Mouse (Mus musculus): ENCODE measurements around the gene Kdsr. TPM values are rescaled to one million over a fixed set of nuclear protein-coding genes. Genes with fewer than 3 reads are reported as not detected.

Kdsr gene
- total and polyA plus RNA-seq, 3 experiments = 15.1 to 20.3 TPM; not detected in 1

DNA sequence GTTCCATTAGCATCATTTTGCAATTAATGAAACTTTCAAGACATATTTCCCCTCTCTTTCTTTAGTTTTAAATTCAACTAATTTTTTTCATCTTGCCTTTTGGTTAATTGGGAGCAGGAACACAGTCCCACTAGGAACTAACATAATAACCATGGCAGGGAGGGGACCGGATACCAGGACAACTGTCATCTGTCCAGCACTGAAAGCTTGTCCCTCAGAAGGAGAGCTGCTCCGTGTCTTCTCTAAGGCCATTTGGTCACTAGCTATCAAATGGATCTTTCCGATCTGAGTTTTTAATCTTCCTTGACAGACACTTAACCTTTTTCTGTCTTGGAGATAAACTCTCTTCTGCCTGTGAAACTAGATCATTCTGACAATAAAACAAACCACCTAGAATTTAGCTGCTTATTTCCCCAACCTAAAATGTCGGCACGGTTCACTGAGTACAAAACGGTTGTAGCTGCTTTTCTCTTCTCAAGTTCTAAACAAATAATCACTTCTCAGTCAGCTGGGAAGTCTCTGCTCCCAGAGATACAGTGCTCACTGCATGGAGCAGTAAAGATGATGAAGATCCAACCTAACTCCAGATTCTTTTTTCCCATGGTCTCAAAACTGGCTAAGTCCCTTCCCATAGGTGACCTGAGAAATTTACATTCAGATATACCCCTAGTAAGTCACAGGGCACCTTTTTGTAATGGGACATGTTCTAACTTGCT lies 79.6 kb downstream of the Kdsr start:
- Histone ChIP-seq H3K36me3 (ENCODE audit: control insufficient read depth in 1 of 2, insufficient read depth in 2 of 2, low read length in 2 of 2) (peaks cover 0 to 5% of the 10 kb centered on the region in 2 experiments; a peak in 1 of 4 replicates), H3K4me1 (ENCODE audit: control insufficient read depth in 1 of 2, insufficient read depth in 2 of 2, low read length in 2 of 2) (peaks cover 0 to 6% of the 10 kb centered on the region in 2 experiments; a peak in 1 of 4 replicates), H3K9me3 (replicated peaks; ENCODE audit: insufficient read depth, low read length) (no peaks in the 10 kb centered on the region), H3K27ac (ENCODE audit: control insufficient read depth, low read depth, low read length) (no peak overlapping the region), H3K79me2 (ENCODE audit: control insufficient read depth, insufficient read depth, low read length, poor library complexity) (peaks cover 40% of the 10 kb centered on the region), H3K4me3 (ENCODE audit: control insufficient read depth in 1 of 2, insufficient read depth in 1 of 2, low read depth in 2 of 2, low read length in 2 of 2) (no peak overlapping the region), H3K9ac (ENCODE audit: control insufficient read depth, low read depth, low read length, poor library complexity, severe bottlenecking) (no peak overlapping the region), H3K27me3 (ENCODE audit: control insufficient read depth in 1 of 2, insufficient read depth in 2 of 2, low read length in 2 of 2) (no peaks in the 10 kb centered on the region)
- no peak for DNase-seq (ENCODE audit: low read depth, low spot score)
- TF ChIP-seq UBTF (IDR thresholded peaks at IDR 0.05; ENCODE audit: borderline replicate concordance, insufficient read depth, low read depth, low read length) (no peak), USF1 (IDR thresholded peaks at IDR 0.05; ENCODE audit: low read depth, low read length) (no peak), E2F4 (IDR thresholded peaks at IDR 0.05; ENCODE audit: borderline replicate concordance, low read depth, low read length) (no peak), SIN3A (IDR thresholded peaks at IDR 0.05; ENCODE audit: low read length) (no peak), CTCF (IDR thresholded peaks at IDR 0.05 in 2 of 3, conservative IDR thresholded peaks at IDR 0.05 in 1 of 3; ENCODE audit: control insufficient read depth in 1 of 3, insufficient read depth in 1 of 3, low read depth in 2 of 3, low read length in 3 of 3, poor library complexity in 1 of 3, severe bottlenecking in 1 of 3) (no peak), MAZ (IDR thresholded peaks at IDR 0.05; ENCODE audit: low read depth, low read length) (no peak), ETS1 (IDR thresholded peaks at IDR 0.05; ENCODE audit: low read depth, low read length) (no peak), ZMIZ1 (IDR thresholded peaks at IDR 0.05; ENCODE audit: low read depth, low read length) (no peak), NELFE (IDR thresholded peaks at IDR 0.05; ENCODE audit: low read depth, low read length) (no peak), MAFK (IDR thresholded peaks at IDR 0.05; ENCODE audit: borderline replicate concordance, low read depth, low read length) (no peak), TAL1 (IDR thresholded peaks at IDR 0.05; ENCODE audit: low read length) (no peak), KAT2A (conservative IDR thresholded peaks at IDR 0.05; ENCODE audit: low read depth, low read length) (no peak), TCF12 (IDR thresholded peaks at IDR 0.05; ENCODE audit: low read depth, low read length) (no peak), GABPA (IDR thresholded peaks at IDR 0.05; ENCODE audit: low read depth, low read length) (no peak), MEF2A (IDR thresholded peaks at IDR 0.05; ENCODE audit: extremely low read depth, insufficient replicate concordance, low read depth, low read length, poor library complexity, severe bottlenecking) (no peak), MYC (IDR thresholded peaks at IDR 0.05; ENCODE audit: low read depth, low read length) (no peak)

DNA sequence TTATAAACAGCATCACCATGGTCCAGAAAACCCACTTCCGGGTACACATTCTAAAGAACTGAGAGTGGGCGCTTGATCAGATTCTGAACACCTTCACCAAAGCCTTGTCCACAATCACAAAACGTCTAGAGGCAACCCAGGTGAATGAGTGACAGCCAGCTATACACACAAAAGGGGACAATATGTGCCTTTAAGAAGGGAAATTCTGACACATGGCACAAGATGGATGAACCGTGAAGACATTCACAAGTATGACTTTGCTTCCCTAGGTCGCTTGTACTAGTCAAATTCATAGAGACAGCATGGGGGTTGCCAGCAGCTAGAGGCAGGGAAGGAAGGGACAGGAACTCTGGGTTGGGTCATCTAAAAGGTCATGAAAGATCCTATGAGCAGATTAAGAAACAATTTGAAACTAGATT lies 81.5 kb downstream of the Kdsr start:
- Histone ChIP-seq H3K27me3 (ENCODE audit: control insufficient read depth in 1 of 2, insufficient read depth in 2 of 2, low read length in 2 of 2) (no peaks in the 10 kb centered on the region), H3K4me1 (ENCODE audit: control insufficient read depth in 1 of 2, insufficient read depth in 2 of 2, low read length in 2 of 2) (no peaks in the 10 kb centered on the region), H3K36me3 (ENCODE audit: control insufficient read depth in 1 of 2, insufficient read depth in 2 of 2, low read length in 2 of 2) (no peaks in the 10 kb centered on the region), H3K4me3 (ENCODE audit: control insufficient read depth in 1 of 2, insufficient read depth in 1 of 2, low read depth in 2 of 2, low read length in 2 of 2) (no peak overlapping the region), H3K79me2 (ENCODE audit: control insufficient read depth, insufficient read depth, low read length, poor library complexity) (peaks cover 29% of the 10 kb centered on the region), H3K9me3 (replicated peaks; ENCODE audit: insufficient read depth, low read length) (no peaks in the 10 kb centered on the region), H3K27ac (ENCODE audit: control insufficient read depth, low read depth, low read length) (no peak overlapping the region), H3K9ac (ENCODE audit: control insufficient read depth, low read depth, low read length, poor library complexity, severe bottlenecking) (no peak overlapping the region)
- no peak for TF ChIP-seq POLR2AphosphoS2 (IDR thresholded peaks at IDR 0.05; ENCODE audit: low read length)
- TF ChIP-seq NRF1 (IDR thresholded peaks at IDR 0.05; ENCODE audit: insufficient read depth, low read depth, low read length, poor library complexity, severe bottlenecking) = no peak
- no peak for TF ChIP-seq MEF2A (IDR thresholded peaks at IDR 0.05; ENCODE audit: extremely low read depth, insufficient replicate concordance, low read depth, low read length, poor library complexity, severe bottlenecking)
- no peak for TF ChIP-seq ZC3H11A (IDR thresholded peaks at IDR 0.05; ENCODE audit: low read depth, low read length)
- TF ChIP-seq UBTF (IDR thresholded peaks at IDR 0.05; ENCODE audit: borderline replicate concordance, insufficient read depth, low read depth, low read length) = no peak
- no peak for TF ChIP-seq CHD1 (IDR thresholded peaks at IDR 0.05; ENCODE audit: low read depth, low read length)
- no peak for TF ChIP-seq BHLHE40 (IDR thresholded peaks at IDR 0.05; ENCODE audit: borderline replicate concordance, low read depth, low read length)
- TF ChIP-seq MYC (IDR thresholded peaks at IDR 0.05; ENCODE audit: low read depth, low read length) = no peak
- TF ChIP-seq E2F4 (IDR thresholded peaks at IDR 0.05; ENCODE audit: borderline replicate concordance, low read depth, low read length) = no peak
- no peak for TF ChIP-seq NELFE (IDR thresholded peaks at IDR 0.05; ENCODE audit: low read depth, low read length)
- no peak for TF ChIP-seq RCOR1 (IDR thresholded peaks at IDR 0.05; ENCODE audit: low read depth, low read length)
- no peak for TF ChIP-seq SIN3A (IDR thresholded peaks at IDR 0.05; ENCODE audit: low read length)
- no peak for TF ChIP-seq KAT2A (conservative IDR thresholded peaks at IDR 0.05; ENCODE audit: low read depth, low read length)
- no peak for TF ChIP-seq TAL1 (IDR thresholded peaks at IDR 0.05; ENCODE audit: low read length)
- no peak for TF ChIP-seq USF1 (IDR thresholded peaks at IDR 0.05; ENCODE audit: low read depth, low read length)
- TF ChIP-seq SMC3 (IDR thresholded peaks at IDR 0.05; ENCODE audit: low read depth, low read length) = no peak
- TF ChIP-seq EP300 (IDR thresholded peaks at IDR 0.05; ENCODE audit: low read depth in 1 of 2, low read length in 2 of 2) = no peak
- no peak for TF ChIP-seq TBP (IDR thresholded peaks at IDR 0.05; ENCODE audit: low read depth, low read length)
- DNase-seq (ENCODE audit: low read depth, low spot score) = no peak

All from MEL (cell line).